Mouse (Mus musculus) liver (tissue): ENCODE data around the gene Arfgef2.
A peak's percentile ranks its signal among the peaks of the same experiment; 100 is the strongest.

Source experiments
- DNase-seq: peaks from one replicate; pipeline ENCODE4 v3.0.0-alpha.2; 2020; ENCODE audit warnings: mixed read lengths

The Arfgef2 gene

GRCm38 (mm10) chr2:166809499-166809898, 4.1 kb downstream of the Arfgef2 start:
- no peak for DNase-seq

- no peak for DNase-seq
Observed at GRCm38 (mm10) chr2:166810821-166811220, 5.4 kb downstream of the Arfgef2 start.

DNA sequence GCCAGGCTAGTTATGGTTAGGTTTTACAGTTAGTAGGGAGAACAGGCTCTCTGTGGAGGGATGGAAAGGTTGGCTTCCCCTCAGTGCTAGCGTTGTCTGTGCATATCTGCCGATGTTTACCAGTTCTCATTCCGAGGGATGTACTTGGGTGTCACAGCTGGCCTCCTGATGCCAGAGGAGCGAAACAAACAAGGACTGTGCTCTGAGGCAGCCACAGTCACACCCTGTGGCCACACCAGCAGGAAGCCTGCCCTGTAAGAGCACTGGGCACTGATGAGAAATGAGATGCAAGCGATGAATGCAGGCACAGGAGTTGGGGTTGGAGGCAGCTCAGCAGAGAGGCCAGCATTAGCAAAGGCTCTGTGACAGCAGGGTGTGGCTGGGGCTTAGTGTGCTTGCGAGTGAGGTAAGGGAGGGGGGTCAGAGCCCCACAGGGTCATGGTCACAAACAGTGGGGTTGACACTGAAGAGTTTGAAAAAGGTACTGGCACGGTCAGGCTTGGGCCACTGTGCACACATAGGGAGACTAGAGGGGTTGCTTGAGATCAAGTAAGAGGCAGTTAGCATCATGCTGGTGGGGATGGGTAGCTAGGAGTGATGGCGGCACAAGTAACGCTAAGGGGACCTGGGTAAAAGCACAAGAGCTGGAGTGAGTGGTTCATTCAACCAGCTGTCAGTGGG, 13.2 kb downstream of the Arfgef2 start:
- DNase-seq: no peak

DNA sequence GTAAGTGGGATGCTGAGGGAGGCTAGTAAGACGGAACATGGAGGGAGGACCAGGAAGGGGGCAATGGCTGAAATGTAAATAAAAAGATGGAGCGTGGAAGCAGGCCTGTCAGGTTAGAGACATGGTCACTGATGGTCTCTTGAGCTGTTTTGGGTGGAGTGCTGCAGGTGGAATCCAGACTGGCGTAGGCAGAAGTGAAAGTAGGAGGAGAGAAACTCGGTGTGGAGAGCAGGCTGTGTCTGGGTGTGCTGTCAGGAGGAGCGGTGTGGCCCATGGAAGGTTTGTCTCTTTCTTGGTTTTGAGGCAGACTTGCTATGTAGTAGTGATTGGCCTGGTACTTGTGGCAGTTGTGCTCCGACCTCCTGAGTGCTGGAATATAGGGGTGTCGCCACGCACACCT, 14.5 kb downstream of the Arfgef2 start:
- no peak for DNase-seq

- DNase-seq: no peak
Observed at GRCm38 (mm10) chr2:166820844-166821243, 15.5 kb downstream of the Arfgef2 start.

DNA sequence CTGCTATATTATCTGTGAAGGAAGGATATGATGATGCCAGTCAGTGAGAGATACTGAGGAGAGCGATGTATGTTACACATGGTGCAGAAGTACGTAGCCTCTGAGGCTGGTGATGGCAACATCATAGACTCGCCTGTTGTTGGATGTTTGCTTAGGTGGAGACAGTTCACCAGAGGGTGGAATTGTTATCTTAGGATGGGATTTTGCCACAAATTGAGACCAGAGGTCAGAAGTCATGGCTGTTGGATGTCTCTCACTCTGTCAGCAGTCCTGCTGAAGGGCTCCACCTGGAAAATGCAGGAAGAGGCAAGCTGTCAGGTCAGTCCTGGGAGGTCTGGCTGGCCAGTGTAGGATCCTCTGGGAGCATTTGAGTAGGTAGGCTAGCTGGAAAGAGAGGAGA, 16.0 kb downstream of the Arfgef2 start:
- DNase-seq: no peak

GRCm38 (mm10) chr2:166822119-166822826, 16.9 kb downstream of the Arfgef2 start:
- no peak for DNase-seq

GRCm38 (mm10) chr2:166822901-166823300, 17.5 kb downstream of the Arfgef2 start:
- no peak for DNase-seq

- DNase-seq: no peak
Observed at GRCm38 (mm10) chr2:166824386-166824785, 19.0 kb downstream of the Arfgef2 start.

- no peak for DNase-seq
Observed at GRCm38 (mm10) chr2:166824998-166825397, 19.6 kb downstream of the Arfgef2 start.

DNA sequence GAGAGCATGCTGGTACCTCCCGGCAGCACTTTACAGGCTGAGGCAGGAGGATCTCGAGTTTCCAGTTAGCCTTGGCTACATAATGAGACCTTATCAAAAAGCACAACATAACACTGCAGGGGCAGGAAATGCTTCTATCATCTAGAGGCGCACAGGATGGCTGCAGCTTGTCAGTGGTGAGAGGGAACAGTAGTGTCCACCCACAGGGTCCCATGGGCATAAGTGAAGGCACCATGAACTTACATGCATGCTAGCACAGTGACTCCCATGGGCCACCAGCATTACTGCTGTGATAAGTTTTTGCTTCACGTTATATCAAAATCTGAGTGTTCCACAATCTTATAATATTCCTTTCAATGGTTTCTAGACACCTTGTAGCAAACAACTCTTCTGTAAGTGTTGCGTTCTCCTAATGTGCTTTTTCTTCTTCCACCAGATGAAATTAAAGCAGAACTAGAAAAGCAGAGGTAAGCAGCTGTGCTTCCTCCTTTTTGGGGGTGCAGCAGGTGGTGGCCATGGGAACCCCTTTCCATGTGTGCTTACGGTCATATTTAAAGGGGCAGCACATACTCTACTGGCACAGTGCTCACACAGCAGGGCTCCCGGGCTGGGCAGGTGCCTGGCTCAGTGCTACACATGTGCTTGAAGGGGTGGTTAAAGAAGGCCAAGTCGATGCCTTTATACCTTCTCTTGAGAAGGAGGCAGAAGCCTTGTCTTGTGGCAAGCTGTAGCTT, 21.3 kb downstream of the Arfgef2 start:
- DNase-seq: no peak

- DNase-seq: no peak
Observed at GRCm38 (mm10) chr2:166828306-166828705, 22.9 kb downstream of the Arfgef2 start.

DNA sequence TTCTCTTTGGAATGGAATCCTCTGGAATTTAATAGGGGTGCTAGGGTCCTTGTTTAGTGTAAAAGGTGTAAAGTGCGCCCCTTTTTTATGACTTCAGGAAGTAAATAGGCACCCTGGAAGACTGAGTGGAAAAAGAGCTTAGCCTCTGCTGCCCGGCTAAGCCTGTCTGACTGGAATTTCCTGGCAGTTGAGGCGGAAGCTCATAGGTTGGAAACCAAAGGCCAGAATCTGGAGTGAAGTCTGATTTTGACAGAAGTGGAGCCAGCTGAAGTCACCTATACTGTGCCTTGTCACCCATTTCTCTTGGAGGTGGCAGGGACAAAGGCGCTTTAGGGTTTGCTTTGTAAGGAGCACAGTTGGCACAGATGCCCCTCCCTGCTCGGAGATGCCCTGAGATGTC, 25.0 kb downstream of the Arfgef2 start:
- DNase-seq: no peak

DNA sequence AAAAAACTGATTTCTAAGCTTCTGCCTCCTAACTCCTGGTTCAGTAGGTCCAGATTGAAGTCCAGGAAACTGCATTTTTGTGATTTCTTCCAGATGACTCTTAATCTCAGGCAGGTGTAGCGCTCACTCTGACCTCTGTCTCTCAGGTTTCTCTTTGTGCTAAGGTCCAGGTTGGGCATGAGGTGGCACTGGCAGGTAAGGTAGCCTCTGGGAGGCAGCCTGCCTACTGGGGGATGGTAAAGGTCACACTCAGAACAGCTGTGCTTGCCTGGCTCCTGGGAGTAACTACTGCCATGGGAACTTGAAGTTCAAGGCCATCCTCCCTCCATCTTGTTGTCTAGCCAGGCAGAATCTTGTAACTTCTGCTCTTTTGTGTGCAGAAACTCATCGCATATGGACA, 28.7 kb downstream of the Arfgef2 start:
- DNase-seq: no peak

GRCm38 (mm10) chr2:166834796-166835195, 29.4 kb downstream of the Arfgef2 start:
- DNase-seq: no peak

GRCm38 (mm10) chr2:166835581-166835980, 30.2 kb downstream of the Arfgef2 start:
- no peak for DNase-seq

- no peak for DNase-seq
Observed at GRCm38 (mm10) chr2:166841813-166842212, 36.4 kb downstream of the Arfgef2 start.

- DNase-seq: no peak
Observed at GRCm38 (mm10) chr2:166850691-166851090, 45.3 kb downstream of the Arfgef2 start.

DNA sequence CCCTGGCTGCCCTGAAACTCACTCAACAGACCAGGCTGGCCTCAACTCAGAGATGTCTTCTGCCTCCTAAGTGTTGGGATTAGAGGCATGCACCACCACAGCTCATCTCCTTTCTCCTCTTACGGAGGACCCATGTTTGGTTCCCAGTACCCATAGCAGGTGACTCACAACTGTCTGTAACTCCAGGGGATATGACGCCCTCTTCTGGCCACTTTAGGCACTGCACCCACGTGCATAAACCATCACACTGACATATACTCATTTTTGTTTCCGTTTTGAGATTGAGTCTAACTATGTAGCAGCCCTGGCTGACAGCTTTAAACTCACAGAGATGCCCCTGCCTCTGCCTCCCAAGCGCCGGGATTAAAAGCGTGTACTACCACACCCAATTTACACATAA, 46.9 kb downstream of the Arfgef2 start:
- DNase-seq: no peak

- no peak for DNase-seq
Observed at GRCm38 (mm10) chr2:166855771-166856170, 50.4 kb downstream of the Arfgef2 start.

DNA sequence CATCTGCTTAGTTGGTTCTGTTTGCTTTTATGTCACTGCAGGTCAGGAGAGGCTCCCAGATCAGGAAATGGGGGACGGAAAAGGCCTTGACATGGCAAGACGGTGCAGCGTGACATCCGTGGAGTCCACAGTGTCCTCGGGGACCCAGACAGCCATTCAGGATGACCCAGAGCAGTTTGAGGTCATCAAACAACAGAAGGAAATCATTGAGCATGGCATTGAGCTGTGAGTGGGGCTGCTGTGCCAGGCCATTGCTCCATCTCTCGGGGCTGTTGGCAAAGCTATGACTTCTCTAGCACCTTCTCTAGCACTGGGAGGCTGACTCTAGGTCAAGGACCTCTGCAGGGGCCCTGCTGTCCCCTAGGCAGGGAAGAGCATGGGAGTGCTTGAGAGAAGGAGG, 51.0 kb downstream of the Arfgef2 start:
- no peak for DNase-seq

- peak; percentile 22 for DNase-seq
Observed at GRCm38 (mm10) chr2:166857118-166857517, 51.7 kb downstream of the Arfgef2 start.

GRCm38 (mm10) chr2:166859214-166859613, 53.8 kb downstream of the Arfgef2 start:
- no peak for DNase-seq

- no peak for DNase-seq
Observed at GRCm38 (mm10) chr2:166862505-166862904, 57.1 kb downstream of the Arfgef2 start.
